Mouse (Mus musculus): ENCODE results near the gene Rspry1. TPM values are rescaled to one million over a fixed set of nuclear protein-coding genes. Genes with fewer than 3 reads are reported as not detected.

Gene Rspry1
- 38.4 and 44.0 TPM in 2 replicates for total RNA-seq (2017)

DNA sequence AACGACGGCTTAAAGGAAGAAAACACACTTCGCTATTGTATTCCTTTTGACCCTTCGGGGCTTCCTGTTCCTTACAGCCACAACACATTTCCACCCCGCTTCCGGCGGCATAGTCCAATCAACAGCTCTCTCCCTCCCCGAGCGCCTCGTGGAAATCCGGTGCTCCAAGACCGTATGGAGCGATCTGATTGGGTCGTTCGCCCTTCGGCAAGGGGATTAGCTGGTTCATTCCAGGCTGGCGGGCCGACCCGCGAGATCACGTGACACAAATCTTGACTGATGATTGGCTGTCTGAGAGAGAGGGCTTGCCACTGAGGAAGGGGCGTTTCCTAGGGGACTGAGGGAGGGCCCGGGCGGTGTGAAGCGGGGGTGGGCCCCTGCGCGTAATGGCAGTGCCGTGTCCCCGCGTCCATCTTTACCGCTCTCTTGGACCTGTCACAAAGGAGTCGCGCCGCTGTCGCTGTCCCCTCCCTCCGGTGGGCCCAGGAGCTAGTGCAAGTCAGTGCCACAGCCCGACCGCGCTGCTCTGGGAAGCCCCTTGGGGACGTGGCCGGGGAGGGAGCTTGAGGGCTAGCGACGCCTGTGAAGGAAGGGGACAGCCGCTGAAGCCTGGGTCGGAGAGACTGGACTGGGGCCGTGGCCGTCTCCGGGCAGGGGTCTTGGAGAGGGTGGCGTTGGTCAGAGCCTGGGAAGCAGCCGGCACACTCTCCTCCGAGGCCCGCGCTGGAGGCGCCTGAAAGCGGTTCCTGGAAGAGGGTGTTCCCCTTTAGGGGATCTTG, at the start of gene Rspry1, which contains the start of gene Fam192a:
TSS of gene Rspry1 (plus strand) at position 331 of the 779 bp plus-strand sequence.
TSS of gene Fam192a (minus strand) at position 391 of the 779 bp plus-strand sequence.
- peak; percentile 97 for ATAC-seq (ENCODE audit: extremely low read depth, insufficient number of reproducible peaks, low FRiP score, poor library complexity, severe bottlenecking)

DNA sequence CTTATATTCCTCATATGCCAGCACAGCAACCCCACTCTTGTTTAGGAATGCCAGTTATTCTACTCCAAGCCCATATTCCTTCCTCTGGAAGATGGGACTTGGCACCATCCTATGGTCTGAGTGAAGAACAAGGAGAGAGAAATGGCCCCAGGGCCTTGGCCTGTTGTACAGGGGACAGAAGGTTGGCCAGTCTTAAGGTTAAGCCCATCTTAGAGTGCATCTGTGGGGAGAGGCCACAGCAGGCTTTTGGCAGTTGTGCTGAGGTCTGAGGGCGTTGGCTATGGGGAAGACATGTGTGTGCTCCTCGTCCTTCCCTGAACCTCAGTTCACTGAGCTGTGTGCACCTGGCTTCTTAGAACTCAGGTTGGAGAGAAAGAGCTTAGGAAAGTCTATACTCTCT, 49.0 kb upstream of the Rspry1 start:
- ATAC-seq (ENCODE audit: extremely low read depth, insufficient number of reproducible peaks, low FRiP score, poor library complexity, severe bottlenecking) = no peak

DNA sequence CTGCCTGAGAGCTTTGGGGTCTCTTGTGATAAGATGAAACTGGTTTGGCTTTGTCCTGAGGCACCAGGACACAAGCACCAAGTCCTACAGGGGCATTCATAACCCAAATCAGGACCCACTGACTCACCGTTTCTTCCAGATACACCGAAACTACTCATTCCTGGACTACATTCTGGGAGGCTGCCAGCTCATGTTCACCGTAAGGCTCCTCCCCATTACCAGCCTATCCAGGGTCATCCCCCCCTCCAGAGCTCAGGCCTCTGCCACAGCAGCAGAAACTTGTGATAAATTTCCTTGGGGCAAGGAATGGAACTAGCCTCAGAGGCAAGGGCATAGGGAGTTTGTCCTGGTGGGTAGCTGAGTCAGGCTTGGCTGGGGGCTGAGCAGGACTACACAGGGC, 44.5 kb upstream of the Rspry1 start:
- no peak for ATAC-seq (ENCODE audit: extremely low read depth, insufficient number of reproducible peaks, low FRiP score, poor library complexity, severe bottlenecking)

DNA sequence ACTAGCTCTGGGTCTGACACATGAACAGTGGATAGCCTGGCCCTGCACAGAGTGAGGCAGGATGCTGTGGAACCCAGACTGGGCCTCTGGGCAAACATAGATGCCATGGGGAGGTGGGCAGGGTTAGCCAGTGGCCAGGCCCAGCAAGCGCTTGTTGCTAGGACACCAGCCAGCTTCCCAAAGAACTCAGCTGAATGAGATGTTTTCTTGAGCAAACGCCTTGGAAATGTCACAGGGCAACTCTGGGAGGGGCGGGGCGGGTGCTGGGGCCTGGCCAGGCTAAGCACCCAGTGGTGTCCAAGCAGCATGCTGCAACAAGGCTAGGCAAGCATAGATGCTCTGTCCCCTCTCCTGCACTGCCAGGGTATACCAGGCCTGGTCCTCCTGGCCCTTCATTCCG, 40.5 kb upstream of the Rspry1 start:
- no peak for ATAC-seq (ENCODE audit: extremely low read depth, insufficient number of reproducible peaks, low FRiP score, poor library complexity, severe bottlenecking)

DNA sequence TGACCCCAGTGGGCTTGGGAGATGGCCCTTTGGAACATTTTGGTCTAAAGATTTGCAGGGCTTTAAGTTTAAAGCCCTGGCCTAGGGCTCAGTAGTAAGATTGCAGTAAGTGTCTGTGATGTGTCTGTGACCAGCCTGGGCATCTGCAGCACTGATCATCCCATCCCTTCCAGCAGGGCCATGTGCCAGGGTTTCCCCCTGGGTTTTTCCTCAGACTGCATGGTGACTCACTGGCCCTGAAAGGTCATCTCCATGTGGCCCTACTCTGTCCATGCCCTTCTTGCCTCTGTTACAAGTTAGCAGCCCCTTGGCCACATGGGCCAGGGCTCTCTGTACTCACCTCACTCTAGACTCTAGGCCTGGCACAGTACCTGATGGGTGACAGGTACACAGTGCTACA, 37.3 kb upstream of the Rspry1 start:
- ATAC-seq (ENCODE audit: extremely low read depth, insufficient number of reproducible peaks, low FRiP score, poor library complexity, severe bottlenecking) = no peak

DNA sequence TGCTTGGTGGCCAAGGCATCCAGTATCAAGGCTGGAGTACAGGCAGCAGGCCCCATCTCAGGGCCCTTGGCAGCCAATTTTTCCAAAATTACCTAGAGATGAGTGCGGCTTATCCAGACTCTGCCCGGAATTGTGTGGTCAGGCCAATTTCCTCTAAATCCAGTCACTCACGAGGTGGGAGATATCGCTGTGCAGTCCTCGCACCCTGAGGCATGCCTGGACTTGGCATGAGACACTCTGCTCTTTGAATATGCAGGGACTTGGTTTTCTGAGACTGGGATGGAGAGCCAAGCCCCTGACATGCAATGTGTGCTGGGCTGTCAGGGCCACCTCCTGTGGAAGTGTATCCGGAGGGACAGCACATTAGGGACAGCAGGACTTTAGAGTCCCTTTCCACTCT, 35.7 kb upstream of the Rspry1 start:
- ATAC-seq (ENCODE audit: extremely low read depth, insufficient number of reproducible peaks, low FRiP score, poor library complexity, severe bottlenecking) = no peak

DNA sequence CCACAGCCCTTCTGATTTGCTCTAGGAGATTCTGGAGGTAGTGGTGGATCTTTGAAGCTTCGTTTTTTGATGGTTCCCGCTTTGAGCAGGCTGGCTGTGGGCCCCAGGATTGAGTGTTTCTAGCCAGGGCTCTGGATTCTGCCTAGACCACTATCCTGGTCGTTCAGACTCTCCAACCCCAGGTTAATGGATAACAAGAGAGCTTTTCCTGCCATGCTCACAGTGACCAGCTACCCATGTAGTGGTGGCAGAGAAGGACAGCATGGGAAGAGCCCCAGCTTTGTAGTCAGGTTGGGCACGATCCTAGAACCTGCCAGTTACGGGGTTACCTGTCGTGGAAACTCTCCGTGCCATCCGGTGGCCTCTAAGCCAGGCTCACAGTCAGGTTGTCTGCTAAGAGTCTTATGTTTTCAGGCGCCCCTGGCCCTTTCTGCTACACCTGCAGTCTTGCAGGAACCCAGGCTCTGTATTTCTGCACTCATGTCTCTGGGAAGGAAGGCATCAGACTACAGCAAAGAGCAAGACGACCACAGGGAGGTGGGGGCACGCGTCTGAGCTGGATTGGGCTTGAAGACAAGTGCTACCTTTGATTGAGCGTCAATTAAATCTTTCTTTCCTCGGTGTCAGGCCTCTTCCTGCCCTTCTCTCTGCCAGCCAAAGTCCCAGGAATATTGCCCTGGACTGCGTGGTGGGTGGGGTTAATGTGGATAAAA, 35.1 kb upstream of the Rspry1 start:
- ATAC-seq (ENCODE audit: extremely low read depth, insufficient number of reproducible peaks, low FRiP score, poor library complexity, severe bottlenecking) = no peak

DNA sequence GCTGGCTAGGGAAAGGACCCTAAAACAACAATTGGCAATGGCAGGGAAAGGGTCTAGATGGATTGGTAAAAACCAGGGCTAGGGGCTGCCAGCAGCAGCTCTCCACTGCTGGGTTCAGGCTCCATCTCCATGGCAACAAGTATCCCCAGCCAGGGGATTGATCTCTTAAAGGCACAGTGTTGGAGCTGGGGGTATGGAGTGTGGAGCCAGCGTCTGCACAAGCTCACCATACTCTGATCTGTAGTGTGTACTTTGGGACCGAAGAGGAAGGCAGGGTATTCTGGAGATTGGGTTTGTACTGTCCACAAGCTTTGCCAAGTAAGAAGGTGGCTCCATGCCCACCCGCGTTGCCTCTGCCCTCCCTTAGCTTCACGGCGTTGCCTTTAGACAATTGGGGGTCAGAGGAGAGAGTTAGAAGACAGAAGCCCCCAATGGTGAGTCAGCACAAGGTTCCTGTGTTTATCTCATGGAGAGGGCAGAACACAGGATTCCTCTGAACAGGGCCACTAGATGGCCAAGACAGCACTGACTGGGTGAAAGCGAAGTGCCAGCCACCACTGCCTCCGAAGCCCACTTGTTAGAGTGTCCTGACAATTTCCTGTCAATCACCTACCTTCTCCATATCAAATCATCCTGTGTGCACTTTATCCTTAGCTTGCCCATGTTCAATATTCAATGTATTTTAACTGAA, 34.4 kb upstream of the Rspry1 start:
- ATAC-seq (ENCODE audit: extremely low read depth, insufficient number of reproducible peaks, low FRiP score, poor library complexity, severe bottlenecking) = no peak

DNA sequence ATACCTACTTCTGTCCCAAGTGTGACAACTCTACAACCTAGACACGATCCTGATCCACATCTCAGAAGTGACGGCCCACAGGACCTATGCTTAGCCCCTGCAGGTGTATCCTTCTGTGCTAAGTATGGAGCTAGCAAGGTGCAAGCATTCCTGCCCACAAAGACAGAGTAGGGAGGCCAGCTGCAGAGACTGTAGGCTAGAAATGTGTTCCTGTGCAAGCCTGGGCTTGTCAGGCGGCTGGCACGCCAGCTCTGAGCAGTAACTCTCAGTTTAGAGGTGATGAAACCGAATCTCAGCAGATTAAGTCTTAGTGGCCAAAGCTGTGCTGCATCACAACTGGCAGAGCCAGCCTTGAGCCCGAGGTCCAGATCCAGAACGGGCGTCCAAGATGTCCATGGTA, 33.6 kb upstream of the Rspry1 start:
- ATAC-seq (ENCODE audit: extremely low read depth, insufficient number of reproducible peaks, low FRiP score, poor library complexity, severe bottlenecking) = no peak

DNA sequence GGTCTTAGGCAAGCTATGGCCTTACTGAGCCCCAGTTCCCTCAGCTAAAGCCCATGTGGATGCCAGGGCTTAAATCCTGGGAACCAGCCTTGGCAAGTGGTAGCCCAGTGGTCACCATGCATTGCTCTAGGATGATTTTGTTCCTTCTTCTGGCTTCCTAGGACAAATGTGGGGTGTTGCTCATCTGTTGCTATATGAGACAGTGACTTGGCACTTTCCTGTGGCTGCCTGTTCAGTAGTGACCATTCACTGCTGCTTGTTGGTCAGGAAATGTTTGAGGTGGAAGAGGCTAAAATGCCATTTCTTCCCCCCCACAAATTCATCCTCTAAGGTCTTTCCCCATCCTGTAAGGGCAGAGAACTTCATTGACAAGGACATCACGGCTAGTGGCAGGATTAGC, 32.3 kb upstream of the Rspry1 start:
- ATAC-seq (ENCODE audit: extremely low read depth, insufficient number of reproducible peaks, low FRiP score, poor library complexity, severe bottlenecking) = no peak

DNA sequence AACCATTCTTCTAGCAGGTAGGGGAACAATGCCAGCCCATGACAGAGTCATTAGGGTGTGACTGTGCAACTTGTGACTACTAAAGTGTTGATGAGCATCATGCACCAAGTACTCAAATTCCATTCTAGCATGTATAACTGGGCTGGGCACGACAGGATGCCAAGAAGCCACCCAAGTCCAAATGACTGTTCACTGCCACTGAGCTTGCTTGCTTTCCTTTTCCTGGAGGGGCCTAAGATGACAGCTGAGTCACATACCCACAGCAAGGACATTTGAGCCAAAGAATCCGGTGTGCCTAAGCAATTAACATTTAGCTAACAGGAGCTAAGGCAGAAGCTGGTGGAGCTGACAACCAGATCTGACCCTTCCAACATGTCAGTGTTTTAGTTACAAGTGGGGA, 29.8 kb upstream of the Rspry1 start:
- no peak for ATAC-seq (ENCODE audit: extremely low read depth, insufficient number of reproducible peaks, low FRiP score, poor library complexity, severe bottlenecking)

DNA sequence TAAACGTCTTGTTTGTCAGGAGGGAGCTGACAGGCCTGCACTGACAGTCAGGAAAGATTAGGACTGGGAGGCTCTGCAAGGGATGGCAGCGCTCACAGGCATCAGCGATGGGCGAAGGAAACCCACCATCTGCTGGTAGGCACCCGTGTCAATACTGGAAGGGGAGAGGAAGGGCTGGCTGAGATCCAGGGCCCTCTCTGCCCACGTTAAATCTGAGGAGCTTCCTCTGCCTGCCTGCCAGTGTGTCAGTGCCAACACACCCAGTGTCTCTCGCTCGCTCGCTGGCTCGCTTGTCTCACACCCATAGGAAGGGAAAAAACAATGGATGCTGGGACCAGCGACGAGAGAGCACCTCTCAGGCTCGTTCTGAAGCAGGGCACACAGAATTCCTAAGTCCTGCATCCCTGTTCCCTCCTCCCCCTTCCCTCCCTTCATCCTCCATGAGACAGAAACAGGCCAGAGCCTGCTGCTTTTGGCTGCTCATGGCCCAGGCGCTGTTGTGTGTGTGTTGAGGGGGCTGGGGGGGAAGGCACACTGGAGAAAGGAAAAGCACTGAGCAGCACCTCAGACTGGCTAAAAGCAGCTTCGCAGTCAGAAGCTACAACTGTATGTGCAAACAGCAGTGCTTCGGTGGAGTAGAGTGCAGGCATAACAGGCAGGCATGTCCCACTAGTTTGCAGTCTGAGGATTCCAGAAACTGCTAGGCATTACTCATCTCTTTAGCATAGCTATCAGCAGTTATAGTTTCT, 27.4 kb upstream of the Rspry1 start:
- no peak for ATAC-seq (ENCODE audit: extremely low read depth, insufficient number of reproducible peaks, low FRiP score, poor library complexity, severe bottlenecking)

DNA sequence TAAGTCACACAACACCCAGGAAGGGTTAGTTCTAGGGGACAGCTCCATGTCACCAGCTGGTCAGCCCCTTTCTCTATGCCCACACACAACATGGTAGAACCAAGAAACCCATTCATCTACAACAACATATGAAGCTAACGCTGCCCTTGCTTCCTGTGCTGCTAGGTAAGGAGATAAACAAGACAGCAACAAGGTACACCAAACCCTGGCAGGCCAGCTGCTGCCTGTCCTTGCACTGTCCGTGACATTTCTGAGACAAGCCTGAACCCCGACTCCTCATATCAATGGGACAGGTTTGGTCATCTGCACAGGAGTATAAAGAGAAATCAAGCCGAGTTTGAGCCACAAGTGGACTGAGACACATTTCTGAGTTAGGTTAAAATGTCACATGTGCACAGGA, 26.6 kb upstream of the Rspry1 start:
- no peak for ATAC-seq (ENCODE audit: extremely low read depth, insufficient number of reproducible peaks, low FRiP score, poor library complexity, severe bottlenecking)

DNA sequence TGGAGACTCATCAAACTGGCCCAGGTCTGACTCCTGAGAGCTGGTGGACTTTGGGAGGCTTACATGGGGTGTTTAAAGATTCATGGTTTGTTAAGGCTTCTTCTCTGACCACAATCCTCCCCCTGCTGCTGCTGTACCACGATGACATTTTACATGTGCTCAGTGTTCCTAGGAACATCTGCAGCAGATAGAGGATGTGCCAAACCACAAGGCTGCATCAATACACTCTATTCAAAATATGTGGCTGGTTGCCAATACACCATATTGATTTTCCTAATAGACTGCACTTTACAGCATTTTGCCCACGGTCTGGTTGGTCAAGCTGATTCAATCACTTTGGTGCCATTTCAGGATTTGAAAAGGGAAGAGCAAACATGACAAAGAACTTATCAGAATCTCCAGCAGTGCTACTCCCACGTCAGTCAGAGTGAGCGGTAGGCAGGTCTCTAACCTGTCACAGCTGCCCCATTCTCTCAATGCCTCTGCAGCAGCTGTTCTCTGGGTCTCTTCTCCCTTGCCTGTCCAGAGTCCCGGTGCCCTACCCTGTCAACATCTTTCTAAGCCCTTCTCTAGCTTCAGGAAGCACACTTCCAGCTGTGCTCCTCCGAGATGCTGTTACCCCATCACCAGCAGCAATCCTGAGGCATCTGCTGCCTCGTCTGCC, 19.8 kb upstream of the Rspry1 start:
- ATAC-seq (ENCODE audit: extremely low read depth, insufficient number of reproducible peaks, low FRiP score, poor library complexity, severe bottlenecking) = no peak

DNA sequence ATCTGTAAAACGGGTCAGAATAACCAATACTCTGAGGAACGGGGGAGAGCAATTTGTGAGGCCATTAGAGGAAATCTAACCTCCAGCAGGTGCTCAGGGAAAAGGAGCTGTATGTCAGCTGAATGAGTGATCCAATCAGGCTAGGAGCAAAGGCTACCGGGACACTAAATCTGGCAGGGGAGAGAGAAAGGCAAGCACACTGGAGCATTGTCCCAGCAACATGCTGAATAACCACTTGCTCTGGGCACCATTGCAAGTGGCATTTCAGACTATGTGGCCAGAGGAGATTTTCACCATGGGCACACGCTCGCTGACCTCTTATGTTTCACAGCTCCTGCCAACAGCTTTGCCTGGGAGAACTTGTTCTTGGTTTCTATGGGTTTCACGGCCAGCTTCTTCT, 19.2 kb upstream of the Rspry1 start:
- no peak for ATAC-seq (ENCODE audit: extremely low read depth, insufficient number of reproducible peaks, low FRiP score, poor library complexity, severe bottlenecking)

DNA sequence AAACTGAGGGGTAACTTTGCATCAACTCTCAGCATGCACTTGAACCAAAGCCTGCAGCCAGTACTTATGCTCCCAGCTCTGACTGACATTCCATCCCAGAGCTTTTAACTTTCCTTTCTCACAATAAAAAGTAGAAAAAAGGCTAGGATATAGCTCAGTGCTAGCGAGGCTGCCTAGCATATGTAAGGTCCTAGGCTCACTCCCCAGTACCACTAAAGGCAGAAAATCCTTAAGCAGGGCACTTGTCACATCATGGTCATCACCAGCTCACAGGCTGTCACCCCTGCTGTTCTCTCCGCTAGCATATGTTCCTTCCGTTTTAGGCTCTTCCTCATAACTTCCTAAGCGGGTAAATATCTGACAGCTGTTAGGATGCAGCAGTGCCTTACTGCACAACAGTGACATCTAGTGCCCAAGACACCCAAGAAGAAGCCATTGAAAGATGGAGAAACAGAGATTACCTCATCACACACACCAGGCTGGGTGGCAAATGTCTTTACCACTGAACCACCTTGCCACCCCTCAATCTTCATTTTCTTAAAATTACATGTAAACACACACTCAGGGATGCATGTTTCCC, 17.4 kb upstream of the Rspry1 start:
- ATAC-seq (ENCODE audit: extremely low read depth, insufficient number of reproducible peaks, low FRiP score, poor library complexity, severe bottlenecking) = peak; percentile 90

DNA sequence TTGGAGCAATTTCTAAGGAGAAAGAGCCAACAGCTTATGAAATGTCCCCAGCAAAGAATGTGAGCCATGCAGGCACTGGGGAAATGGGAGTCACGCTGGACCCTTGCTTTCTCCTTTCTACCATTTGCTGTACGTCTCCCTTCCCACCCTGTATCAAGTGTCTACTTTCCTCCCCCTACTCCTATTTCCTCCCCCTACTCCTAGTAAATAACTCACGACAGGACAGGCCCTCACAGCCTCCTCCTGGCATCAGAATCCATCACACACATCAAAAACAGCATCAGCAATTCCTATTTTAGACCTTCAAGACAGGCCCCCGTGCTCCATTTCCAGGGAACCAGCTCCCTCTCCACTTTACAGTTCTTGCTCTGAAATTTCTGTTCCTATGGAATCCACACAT, 10.0 kb upstream of the Rspry1 start:
- ATAC-seq (ENCODE audit: extremely low read depth, insufficient number of reproducible peaks, low FRiP score, poor library complexity, severe bottlenecking) = no peak

DNA sequence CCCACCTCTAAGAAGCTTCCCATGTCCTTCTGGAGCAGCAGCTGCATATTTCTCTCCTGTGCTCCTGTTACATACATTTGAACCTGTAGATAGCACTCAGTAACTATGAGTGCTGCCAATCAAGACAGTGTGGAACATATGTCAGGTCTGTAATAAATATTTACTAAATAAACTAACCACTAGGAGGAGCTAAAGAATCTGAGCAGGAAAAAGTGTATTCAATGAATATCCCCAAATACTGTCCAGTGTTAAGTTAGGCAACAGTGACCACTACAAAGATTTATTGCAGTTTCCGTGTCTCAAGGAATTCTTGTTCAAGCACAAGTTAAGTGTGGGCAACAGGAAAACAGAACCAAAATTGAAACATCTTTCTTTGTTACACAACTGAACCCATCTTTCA, 7.5 kb upstream of the Rspry1 start:
- ATAC-seq (ENCODE audit: extremely low read depth, insufficient number of reproducible peaks, low FRiP score, poor library complexity, severe bottlenecking) = peak; percentile 56; the same call in 1 of the 2 replicates

Measured in neutrophil, adult 5-6 weeks (primary cell).